Mouse (Mus musculus) testis, adult 2 months (tissue): ENCODE results near the gene Vps18.

Source experiments
- CTCF ChIP-seq: fragments of 200-500 bp; IDR thresholded peaks from 2 replicates; pipeline ENCODE4 v1.5.1; 2012; ENCODE audit warnings: low read depth, mild to moderate bottlenecking, inconsistent platforms, low read length, moderate library complexity; ENCODE audit not compliant: control insufficient read depth, insufficient read depth, insufficient replicate concordance
- POLR2A ChIP-seq: fragments of 200-500 bp; IDR thresholded peaks from 2 replicates; pipeline ENCODE4 v1.6.1; 2012; ENCODE audit warnings: low read depth, mild to moderate bottlenecking, inconsistent platforms, low read length, moderate library complexity; ENCODE audit not compliant: control insufficient read depth

DNA sequence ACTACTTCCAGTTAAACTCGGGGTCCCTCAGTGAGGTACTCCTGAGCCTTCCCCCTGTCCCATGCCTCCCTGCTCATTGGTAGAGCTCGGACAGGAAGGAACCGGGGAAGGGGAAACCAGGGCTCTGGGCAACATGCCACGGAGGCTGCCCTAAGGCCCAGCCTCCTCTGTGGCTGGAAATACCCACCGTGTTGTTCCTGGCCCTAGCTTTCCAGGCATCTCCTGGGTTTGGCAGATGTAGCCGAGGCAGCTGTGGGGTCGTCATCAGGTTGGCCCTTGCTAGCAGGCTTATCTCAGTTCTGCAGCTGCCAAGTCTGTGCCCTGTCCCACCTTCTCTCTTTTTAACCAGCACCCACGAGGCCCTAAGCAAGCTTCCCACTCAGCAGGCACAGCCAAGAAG, 32.0 kb downstream of the Vps18 start:
- TF ChIP-seq CTCF (no peak), POLR2A (no peak)
